Mouse (Mus musculus) fat pad, adult 2 months (tissue): ENCODE results near the gene Sox13.

Experiments used
- DNase-seq: peaks from one replicate; pipeline ENCODE4 v3.0.0-alpha.2; 2011; ENCODE audit warnings: low read depth, low spot score; ENCODE audit errors: extremely low read depth

Gene Sox13

DNA sequence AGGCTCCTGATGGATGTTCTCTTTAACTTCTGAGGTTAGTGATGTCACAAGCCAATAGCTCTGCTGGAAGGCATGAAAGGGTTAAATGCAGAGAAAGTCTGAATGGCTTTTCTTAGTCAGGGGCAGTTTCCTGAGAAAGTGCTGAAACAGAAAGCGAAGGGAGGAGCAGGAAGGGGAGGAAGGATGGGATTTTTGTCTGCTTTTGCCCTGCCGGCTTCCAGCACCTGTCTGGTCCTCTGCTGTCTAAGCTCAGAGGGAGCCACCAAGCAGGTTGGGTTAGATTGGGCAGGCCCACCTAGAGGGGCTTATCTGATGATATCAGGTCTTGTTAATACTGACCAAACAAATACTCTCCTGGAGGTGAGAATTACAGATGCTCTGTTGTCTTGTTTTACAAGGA is 8.4 kb upstream of the Sox13 start:
- DNase-seq = no peak

DNA sequence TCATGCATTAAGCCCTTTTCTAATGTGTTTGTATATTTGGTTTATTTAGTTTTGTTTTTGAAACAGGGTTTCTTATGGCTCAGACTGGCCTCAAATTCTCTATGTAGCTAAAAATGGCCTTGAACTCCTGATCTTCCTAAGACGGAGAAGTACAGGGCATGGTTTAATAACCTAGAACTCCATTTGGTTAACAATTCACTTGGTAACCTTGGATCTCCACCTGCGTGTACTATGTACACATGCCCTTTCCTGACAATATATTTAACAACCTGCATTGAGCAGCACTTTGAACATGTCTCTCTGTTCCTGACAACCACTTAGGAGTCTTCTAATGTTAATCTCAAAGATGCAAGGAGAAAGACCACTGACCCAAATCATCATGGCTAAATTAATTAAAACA is 7.0 kb upstream of the Sox13 start:
- DNase-seq = no peak

DNA sequence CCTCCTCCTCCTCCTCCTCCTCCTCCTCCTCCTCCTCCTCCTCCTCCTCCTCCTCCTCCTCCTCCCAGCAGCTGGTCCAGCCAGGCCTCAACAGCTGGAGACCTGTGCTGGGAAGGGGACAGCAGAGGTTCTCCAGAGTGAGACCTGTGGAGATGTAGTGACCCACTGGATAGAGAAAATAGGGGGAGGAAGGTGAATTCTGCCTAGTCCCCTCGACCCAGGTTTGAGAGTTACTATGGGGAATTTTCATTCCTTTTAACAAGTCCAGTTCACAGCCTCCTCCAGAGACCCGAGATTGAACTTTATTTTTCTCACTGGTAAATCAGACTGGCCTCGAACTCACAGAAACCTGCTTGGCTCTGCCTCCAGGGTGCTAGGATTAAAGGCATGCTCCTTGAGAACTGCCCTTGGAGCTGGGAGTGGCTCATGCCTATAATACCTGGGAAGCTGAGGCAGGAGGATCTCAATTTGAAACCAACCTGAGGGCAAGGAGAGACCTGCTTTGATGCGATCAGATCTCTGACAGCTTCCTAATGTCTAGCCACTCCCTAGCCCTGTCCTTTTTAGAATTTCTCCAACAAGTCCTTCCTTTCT is 467 bp upstream of the Sox13 start:
- DNase-seq = no peak

DNA sequence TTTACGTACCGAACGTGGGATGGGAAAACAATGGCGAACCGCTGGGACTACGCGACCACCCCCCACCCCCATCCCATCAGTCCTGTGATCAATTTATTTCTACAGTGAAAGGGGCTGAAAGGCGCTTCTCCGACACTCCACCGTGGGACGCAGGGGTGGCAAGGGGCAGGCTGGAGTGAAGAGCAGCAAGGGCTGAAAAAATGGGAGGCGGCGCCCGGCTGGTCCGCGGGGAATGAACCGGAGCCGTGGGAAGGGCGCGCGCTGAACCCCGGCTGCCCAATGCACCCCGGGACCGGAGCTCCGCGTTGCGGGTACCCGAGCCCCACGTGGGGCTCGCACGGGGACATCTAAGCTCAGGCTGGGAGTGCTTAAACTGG is 1.0 kb downstream of the Sox13 start:
- DNase-seq = no peak

DNA sequence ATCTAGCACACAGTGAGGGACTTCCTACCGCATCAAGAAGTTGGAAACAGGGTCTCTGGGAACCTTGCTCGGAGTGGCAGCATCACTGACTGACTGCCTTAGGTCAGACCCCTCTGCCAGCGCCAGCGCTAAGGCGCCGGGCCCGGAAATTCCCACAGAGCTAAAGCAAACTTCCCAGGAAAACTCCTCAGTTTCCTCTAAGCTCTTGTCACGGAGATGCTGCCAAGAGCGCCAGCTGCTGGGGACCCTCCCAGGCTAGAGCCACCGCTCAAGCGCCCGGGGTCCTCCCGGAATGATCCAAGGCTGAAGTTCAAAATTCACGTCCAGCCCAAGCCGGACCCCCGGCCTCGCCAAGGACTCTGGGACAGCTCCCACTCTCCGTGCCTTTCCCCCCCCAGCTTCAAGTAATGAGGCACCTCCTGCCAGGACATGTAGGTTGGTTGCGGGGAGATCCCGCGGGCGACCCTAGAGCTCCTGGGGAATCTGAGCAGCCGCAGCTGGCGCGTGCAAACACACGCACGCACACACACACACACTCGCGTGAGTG is 1.5 kb downstream of the Sox13 start:
- no peak for DNase-seq

DNA sequence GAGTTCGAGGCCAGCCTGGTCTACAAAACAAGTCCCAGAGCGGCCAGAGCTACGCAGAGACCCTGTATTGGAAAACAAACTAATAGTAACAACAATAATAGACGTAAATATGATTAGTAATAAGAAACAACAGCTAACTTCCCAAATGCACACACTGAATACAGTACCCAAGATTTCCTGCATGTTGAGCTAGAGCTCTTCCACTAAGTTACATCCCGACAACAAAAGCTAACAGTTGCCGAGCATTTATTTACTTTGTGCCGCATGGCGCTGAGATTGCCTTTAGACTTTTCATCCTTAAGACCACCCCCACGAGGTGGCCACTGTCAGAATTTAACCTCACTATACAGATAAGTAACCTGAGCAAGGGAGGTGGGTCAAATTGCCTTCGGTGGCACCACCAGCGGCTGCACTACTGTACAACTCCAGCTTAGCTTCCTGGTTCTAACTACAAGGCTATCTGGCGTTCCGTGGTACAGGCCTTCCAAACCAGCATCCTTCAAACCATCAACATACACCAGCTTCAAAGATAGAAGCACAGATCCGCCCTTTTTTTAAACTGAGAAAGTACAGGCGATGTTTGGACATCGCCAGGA is 2.1 kb downstream of the Sox13 start:
- no peak for DNase-seq

DNA sequence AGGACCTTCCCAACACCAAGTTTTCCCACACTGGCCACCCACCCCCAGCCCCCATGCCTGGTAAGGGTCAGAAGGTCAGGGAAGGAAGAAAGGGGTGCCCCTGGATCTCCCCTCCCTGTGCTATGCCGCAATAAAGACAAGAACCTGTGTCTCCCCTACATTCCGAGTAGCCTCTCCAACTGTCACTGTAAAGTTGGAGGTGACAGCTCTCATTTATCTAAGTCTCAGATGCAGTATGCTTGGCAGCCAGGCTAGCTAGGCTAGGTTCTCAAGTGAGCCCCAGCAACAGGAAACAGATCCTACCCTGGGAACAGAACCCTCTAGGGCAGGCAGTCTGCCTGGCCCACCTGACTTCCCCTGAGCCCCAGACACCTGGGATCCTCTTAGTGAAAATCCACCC is 3.1 kb downstream of the Sox13 start:
- no peak for DNase-seq

DNA sequence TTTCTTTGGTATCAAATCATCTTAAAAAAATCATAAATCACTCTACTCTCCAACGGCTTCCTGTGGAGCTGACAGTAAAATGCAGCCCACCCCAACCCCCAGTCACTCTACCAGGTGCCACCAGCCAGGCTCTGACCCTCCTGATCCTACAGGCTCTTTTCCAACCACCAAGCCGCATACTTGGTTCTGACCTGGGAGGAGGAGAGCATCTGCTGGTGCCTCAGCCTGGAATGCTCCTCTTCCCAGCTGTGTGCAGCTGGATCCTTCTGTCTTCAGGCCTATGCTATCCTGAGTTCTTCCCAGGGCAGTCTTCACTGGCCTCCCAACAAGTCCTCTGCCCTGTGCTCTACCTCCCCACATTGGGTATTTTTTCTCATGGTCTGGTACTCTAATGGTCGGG is 3.7 kb downstream of the Sox13 start:
- no peak for DNase-seq

DNA sequence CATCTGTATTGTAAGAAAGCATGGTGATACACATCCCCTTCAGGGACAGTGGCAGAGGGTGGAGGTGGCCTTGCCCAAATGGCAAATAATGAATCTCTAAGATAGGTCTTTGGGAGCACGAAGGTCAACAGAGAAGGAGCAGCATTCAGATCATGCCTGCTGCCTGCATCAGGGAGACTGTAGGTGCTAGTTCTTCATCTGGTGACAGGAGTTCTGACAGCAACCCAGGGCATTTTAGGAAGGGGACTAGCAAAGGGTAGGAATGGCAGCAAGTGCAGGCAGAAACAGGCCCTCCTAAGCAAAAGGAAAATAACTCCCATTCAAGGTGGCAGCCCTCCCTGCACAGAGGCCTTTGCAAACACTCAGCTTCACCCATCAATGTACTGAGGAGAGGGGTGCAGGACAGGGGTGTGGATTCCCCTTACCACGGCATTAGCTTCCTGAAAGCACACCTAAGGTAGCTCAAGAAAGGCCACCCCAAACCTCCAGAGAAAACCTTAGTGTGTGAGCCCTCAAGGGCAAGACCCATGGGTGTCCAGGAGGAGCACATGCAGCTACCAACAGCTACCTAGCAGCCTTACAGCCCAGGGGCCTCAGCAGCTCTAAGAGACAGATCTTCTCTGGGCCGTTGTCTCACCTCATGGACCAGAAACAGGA is 4.9 kb downstream of the Sox13 start:
- no peak for DNase-seq

DNA sequence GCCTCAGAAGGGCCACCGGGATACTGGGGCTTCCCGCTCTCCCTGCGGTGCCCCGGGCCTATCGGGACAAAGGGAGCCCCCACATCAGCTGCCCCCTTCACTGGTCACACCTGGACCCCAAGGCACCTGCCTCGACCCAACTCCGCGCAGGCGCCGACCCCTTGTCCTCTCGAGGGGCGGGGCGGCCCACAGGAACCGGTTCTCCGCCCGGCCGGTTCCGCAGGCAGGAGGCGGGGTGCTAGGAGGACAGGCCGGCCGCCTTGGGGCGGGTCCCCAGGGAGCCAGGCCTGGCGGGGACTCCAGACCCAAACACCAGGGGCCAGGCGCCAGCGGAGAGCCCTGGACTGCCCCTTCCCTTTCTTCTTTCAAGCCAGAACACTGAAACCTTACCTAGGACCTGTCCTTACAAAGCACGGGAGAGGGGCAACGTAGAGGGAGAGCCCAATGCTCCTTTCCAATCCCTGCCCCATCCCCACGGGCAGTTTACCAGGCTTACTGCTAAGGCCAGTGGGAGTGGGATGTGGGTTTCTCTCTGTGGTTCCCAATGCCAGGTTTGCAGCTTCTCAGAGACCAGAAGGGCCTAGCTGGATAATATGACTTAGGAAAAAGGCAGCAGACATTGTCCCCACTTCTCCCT is 5.9 kb downstream of the Sox13 start:
- no peak for DNase-seq

DNA sequence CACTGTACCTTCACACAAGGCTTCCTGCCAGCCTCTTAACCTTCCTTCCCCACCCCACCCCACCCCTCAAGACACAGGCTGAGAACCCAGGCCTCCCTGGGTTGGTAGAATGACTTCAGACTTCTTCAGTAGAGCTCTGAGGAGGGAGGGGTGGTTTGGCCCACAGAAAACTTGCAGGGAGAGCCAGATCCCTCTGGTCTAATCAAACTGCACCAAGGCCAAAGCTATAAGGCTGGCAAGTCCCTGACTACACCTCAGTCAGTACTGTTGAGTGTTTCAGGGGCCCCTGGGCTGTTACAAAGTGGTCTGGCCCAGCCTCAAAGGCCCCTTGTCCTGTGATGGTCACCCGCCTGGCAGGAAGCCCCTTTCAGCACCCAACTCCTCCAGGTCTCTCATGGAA is 6.6 kb downstream of the Sox13 start:
- no peak for DNase-seq

DNA sequence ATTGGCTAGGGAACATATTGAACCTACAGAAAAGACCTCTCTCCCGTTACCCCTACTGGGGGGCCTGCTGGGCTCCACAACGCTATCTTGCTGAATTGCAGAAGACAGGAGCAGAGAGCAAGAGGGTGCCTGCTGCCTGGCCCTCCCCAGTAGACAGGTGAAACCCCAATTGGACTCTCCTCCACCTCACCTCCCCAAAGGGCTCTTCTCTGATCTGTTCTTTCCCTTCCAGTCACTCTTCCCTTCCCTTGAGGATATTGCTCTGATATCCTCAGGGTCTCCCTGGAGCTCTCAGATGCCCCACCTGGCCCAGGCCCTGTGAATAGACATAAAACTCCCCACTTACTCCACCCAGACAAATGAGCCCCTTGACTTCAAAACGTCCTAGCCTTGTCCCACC is 7.1 kb downstream of the Sox13 start:
- DNase-seq = no peak

DNA sequence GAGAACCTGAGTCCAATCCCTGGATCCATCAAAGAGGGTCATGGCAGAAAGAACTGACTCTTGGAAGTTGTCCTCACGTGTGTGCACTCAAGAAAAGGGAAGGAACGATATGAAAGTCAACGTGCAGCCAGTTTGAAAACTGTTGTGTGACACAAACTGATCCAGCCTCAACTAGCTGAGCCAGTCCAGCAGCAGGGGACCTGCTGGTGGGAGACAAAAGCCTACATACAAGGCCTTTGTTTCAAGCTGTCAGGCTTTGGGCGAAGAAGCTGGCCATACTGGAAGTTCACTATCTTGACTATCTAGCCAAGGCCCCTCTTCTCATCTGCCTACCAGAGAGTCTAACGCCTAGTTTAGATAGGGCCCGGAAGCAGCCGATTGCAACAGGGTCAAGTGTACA is 7.7 kb downstream of the Sox13 start:
- no peak for DNase-seq

DNA sequence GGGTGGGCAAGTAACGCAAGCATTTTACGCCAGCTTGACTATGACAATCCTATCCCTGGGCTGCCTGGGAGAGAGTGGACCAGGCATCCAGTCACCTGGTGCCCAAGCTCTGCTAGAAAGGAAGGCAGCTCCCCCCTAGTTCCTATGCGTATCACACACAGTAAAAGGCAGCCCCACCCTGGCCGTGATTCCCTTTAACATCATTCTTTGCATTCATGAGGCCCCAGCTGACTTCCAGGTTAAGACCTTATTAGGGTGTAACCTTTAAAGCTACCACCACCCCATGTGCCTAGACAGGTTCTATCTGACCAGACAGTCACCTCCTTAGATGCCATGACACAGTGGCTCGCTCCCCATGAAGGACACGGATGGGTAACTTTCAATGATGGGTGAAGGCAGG is 8.7 kb downstream of the Sox13 start:
- DNase-seq = no peak

DNA sequence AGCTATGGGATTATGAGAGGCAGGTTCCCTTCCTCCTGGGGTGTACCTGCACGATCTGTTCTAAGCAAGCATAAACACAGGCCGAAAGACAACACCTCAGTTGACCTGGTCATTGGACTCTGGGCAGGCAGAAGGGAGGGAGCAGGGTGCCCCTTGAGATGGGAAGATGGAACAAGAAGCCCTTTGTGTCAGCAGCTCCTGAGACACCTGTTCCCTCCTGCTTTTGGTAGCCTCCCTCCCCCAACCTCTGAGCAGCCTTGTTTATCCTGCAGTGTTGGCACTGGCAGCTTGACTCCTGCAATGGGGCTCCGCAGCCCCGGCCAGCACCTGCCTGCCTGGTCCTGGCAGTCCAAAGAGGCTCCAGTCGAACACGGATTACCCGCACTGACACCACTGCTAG is 9.1 kb downstream of the Sox13 start:
- DNase-seq = no peak

DNA sequence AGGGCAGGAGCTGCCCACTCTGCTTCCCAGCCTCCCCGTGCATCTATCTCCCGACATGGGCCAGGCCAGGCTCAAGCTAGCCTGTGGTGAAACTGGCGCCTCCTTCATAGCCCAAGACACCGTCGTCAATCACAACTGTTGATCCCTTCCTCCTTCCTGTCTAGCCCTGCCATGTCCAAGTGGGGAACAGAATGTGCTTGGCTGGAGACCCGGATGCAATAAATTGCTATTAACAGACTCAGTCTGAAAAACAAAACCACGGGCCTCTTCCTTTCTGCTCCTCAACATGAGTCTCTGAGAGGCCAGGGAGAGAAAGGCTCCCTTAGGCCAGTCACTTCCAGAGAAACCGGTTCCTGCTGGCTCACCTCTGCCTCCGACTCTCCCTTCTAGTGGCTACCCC is 11.2 kb downstream of the Sox13 start:
- peak; percentile 26 for DNase-seq

DNA sequence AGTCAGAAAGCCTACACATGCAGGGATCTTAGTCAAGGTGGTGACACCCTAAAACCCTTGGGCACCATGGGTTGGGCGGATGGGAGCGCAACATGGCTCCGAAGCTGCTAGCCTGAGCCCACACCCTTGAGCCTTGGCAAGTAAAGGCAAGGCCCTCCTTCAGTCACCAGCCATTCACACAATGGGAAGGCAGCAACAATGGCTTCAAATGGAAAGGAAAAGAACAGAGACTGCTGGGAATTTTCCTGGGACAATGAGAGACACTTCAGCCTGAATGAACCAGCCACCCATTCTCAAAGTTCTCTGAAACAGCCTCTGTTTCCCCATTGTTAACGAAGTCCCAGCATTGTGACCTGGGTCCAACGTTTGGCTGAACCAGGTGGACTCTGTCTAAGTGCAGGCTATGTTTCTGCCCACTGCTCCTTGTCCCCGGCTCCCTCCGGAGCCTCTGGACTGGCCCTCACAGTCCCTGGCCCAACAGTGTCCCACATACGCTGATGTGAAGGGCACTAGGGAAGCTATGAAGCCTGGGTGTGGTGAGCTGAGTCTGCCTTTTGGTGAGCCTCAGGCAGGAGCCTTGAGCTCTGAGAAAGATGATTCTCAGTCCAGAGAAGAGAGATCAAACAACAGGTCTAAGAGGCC is 12.6 kb downstream of the Sox13 start:
- DNase-seq = no peak

DNA sequence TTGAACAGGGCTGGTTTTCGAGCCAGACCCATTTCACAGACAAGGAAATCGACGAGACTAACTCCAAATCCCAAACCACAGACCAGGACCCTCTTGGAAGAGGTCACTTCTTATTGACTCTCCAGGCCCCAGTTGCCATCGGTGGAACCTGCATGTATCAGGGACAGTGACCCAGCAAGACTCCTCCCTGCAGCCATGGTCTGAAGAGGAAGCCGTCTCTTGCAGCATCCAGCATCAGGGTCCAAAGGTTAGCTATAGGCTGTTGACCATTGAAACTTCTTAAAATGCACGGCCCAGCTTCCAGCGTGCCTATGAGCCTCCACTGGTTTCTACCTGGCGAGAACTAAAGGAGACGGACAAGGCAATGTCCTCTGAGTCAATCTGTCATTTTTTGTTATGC is 14.4 kb downstream of the Sox13 start:
- DNase-seq = no peak

DNA sequence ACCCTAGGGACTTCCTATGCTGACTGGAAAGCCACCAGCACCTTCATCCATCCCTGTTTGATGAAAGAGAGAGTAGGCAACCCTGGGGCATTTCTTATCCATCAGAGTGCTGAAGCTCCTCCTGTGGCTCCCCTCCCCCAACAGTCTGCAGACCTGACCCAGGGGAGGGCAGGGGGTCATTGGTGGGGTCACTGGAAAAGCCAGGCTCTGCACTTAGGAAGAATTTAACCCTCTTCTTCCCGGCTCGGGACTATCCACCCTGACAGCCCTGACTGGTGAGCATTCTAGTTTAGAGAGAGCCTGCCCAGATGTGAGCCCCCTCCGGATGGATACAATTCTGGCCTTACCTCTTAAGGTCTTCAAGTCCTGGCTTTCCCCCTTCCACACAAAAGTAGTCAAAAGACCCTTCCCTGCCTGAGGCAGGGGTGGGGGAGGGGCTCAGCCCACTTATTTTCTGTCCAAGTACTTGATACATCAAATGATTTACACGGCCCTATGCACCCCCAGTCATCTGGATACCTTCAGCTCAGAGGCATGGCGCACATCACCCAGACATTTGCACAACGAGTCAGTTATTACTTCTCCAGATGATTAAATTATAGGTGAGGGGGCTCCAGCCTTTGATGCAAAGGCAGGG is 15.2 kb downstream of the Sox13 start:
- no peak for DNase-seq

DNA sequence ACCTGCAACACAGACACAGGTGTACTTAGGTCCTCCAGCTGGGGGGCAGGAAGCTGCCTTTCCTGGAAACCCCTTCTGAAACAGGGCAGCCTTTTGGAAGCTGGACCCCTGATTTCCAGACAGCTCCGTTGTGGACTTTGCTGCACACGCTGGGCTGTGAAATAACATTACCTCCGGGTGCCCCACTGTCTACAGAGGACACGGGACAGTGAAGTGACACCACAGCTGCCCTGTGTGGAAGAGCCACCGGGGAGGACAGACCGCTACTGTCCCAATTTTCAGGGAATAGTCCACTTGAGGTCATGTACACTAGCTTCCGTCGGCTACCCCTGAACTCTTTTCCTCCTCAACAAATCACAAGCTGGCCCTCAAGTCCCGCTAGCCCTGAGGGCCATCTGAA is 15.9 kb downstream of the Sox13 start:
- no peak for DNase-seq

DNA sequence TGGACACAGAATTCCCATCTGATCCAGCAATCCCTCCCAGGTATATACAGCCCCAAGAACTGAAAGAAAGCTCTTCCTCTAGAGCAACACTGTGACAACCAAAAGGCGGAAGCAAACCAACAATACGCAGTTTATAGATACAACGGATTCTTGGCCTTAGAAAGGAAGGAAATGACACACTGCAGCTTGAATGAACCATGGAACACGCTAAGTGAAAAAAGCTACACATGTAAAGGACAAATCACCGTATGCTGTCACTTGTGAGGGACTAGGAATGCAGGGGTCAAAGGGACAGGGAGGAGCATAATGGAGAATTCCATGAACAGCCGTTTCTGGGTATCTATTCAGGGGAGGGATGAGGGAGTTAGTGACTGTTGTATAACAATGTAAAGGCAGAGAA is 16.7 kb downstream of the Sox13 start:
- no peak for DNase-seq
